Mouse (Mus musculus): Measurements from ENCODE around the gene Ikzf5. TPM values are rescaled to one million over a fixed set of nuclear protein-coding genes. Genes with fewer than 3 reads are reported as not detected.
A peak's percentile ranks its signal among the peaks of the same experiment; 100 is the strongest.
"Not testable (repeated sequence)": the region's sequence is repeated elsewhere in the genome, so short reads cannot be mapped to it uniquely, and the experiment has no call there.

Ikzf5 gene
- polyA plus RNA-seq, 1 experiment from 2014 or later = 9.0 TPM

DNA sequence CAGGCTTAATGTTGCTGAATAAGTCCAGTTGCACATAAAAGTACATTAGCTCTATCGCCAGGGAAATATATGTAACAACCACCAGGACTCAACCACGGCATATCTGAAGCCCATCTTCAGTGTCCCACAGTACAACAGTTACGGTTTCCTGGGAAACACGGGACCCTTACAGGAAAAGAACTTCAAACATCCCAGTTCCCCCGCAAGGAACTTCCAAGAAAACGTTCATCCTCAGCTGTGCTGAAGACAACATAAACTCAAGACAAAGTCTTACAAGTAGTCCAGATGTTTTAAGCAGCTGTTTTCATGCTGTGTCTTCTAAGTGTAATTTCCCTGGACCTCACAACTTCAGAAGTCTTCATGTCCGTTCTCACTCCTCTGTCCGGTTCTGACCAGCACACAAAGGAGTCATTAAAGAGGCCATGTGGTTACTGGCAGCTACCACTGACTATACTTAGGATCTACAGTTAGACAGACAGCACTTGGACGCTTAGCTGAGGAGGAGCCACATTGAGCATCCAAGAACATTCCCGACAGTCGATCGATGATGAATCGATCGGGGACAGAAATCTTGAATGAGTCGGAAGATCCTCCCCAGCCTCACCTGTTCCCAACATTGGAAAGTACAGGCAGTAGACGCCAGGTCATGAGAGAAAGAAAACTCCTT, 867 bp downstream of the Ikzf5 start:
- H3K27me3 ChIP-seq (replicated peaks; ENCODE audit: insufficient read depth, low read length) = no peaks in the 10 kb centered on the region
- TF ChIP-seq CTCF (IDR thresholded peaks at IDR 0.05) (no peak), EP300 (IDR thresholded peaks at IDR 0.05) (no peak)
- H3K4me3 ChIP-seq (ENCODE audit: low read depth, low read length) = peak overlapping the region; percentile 93
- WGBS = 3% methylated on average over 16 of the region's 16 CpGs
- H3K27ac ChIP-seq (ENCODE audit: low read length) = peak overlapping the region; percentile 87
- DNase-seq (ENCODE audit: low spot score) = peak; percentile 64
- H3K36me3 ChIP-seq (ENCODE audit: insufficient read depth, low read length) = no peaks in the 10 kb centered on the region
- H3K9ac ChIP-seq (replicated peaks; ENCODE audit: low read depth) = peak overlapping the region; percentile 97
- H3K4me2 ChIP-seq (replicated peaks; ENCODE audit: low read depth, low read length) = peak overlapping the region; percentile 75
- ATAC-seq = no peak
- H3K4me1 ChIP-seq (ENCODE audit: insufficient read depth, low read depth, low read length) = peaks cover 14% of the 10 kb centered on the region; the same call in 1 of the 2 replicates
- no peaks in the 10 kb centered on the region for H3K9me3 ChIP-seq (ENCODE audit: low read length)

DNA sequence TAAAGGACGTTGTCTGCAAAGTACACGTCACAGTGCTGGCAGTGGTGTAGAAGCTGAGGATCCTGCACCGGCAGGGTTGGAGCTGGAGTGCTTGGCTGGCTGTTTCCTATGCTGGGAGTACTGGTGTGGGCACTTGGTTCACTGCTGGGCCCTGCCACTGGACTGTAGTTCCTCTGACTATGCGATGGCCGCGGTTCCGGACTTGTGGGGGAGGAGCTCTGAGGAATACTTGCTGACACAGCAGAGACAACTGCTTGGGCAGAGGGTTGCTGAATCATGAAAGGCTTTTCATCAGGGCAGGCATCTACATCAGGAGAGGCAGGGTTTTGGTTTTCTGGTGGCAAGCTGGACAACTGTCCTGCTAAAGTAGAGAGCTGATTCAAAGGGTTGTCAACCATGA, 18.6 kb downstream of the Ikzf5 start:
- ATAC-seq; H3K36me3 ChIP-seq (ENCODE audit: insufficient read depth, low read length); H3K4me2 ChIP-seq (replicated peaks; ENCODE audit: low read depth, low read length); H3K27me3 ChIP-seq (replicated peaks; ENCODE audit: insufficient read depth, low read length); H3K9me3 ChIP-seq (ENCODE audit: low read length); DNase-seq (ENCODE audit: low spot score); H3K4me3 ChIP-seq (ENCODE audit: low read depth, low read length); H3K9ac ChIP-seq (replicated peaks; ENCODE audit: low read depth); H3K4me1 ChIP-seq (ENCODE audit: insufficient read depth, low read depth, low read length); H3K27ac ChIP-seq (ENCODE audit: low read length): not testable (repeated sequence)
- WGBS = 92% methylated on average over 6 of the region's 7 CpGs

DNA sequence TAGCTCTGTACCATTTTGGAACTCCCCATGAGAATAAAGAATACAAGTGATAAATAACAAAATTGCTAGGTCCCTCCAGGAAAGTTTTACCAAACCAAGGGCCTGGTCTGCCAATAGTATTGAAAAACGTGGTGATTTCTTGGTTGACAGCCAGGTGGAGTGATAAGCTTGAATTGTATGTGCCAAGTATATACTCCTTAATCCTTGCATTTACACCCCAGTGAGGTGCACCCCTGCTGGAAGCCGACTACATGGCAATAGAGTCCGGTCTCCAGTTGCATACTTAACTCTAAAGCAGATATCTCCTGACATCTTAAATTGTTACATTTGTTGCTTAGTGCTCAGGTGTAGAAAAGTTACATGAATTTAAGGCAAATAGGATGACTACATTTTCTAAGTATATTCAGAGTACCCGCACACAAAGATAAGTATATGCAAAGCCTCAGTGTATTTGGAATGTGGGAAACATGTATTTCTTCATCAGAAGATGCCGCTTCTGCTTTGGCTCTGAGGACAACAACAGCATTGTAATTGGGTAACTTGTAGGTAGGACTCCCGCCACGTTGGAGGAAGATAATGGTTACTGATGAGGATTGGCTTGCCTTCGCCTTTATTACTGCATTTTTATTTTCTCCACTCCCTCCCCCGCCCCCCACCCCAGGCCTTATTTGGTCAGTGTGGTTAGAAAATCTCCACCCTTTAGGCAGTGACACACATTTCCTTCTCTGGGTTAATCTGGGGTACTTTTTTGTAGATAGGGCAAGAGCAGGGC, 38.3 kb downstream of the Ikzf5 start:
- DNase-seq (ENCODE audit: low spot score) (no peak), ATAC-seq (no peak)
- no peaks in the 10 kb centered on the region for H3K27me3 ChIP-seq (replicated peaks; ENCODE audit: insufficient read depth, low read length)
- TF ChIP-seq CTCF (IDR thresholded peaks at IDR 0.05) = peak; percentile 26
- TF ChIP-seq EP300 (IDR thresholded peaks at IDR 0.05) = no peak
- 0 out of 2 replicates have a peak, but pooled peaks cover 3% of the 10 kb centered on the region for H3K4me1 ChIP-seq (ENCODE audit: insufficient read depth, low read depth, low read length)
- H3K4me3 ChIP-seq (ENCODE audit: low read depth, low read length) = peak overlapping the region; percentile 63; the same call in 1 of the 2 replicates
- no peaks in the 10 kb centered on the region for H3K36me3 ChIP-seq (ENCODE audit: insufficient read depth, low read length)
- H3K9me3 ChIP-seq (ENCODE audit: low read length) = no peaks in the 10 kb centered on the region
- peak overlapping the region; percentile 79 for H3K4me2 ChIP-seq (replicated peaks; ENCODE audit: low read depth, low read length)
- H3K27ac ChIP-seq (ENCODE audit: low read length) = peak overlapping the region; percentile 91; the same call in 1 of the 2 replicates
- 64% methylated on average over 9 of the region's 9 CpGs for WGBS
- H3K9ac ChIP-seq (replicated peaks; ENCODE audit: low read depth) = no peak overlapping the region

DNA sequence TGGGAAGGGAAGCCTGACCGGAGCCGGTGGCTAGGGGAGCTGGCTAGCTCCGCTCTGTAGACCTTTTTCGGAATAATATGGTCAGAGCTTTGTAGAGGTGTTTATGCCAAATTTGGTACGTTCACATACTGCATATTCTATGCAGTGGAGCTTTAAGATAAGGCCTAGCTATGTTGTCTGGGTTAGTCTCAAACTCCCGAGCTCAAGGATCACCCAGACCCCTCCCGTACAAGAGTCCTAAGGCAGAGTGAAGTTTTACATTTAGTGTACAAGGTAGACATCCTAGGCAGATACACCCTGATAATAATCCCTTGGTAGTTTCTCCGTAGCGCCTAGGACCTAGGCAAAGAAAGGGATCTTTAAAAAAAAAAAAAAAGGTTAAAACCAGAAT, 38.9 kb downstream of the Ikzf5 start:
- no peaks in the 10 kb centered on the region for H3K36me3 ChIP-seq (ENCODE audit: insufficient read depth, low read length)
- peak overlapping the region; percentile 56 for H3K9ac ChIP-seq (replicated peaks; ENCODE audit: low read depth)
- DNase-seq (ENCODE audit: low spot score) (no peak), ATAC-seq (no peak)
- 4% methylated on average over 9 of the region's 9 CpGs for WGBS
- H3K27me3 ChIP-seq (replicated peaks; ENCODE audit: insufficient read depth, low read length) = no peaks in the 10 kb centered on the region
- peak overlapping the region; percentile 63 for H3K4me3 ChIP-seq (ENCODE audit: low read depth, low read length)
- peak overlapping the region; percentile 91 for H3K27ac ChIP-seq (ENCODE audit: low read length)
- H3K4me1 ChIP-seq (ENCODE audit: insufficient read depth, low read depth, low read length) = 0 out of 2 replicates have a peak, but pooled peaks cover 3% of the 10 kb centered on the region
- H3K4me2 ChIP-seq (replicated peaks; ENCODE audit: low read depth, low read length) = peak overlapping the region; percentile 79
- H3K9me3 ChIP-seq (ENCODE audit: low read length) = no peaks in the 10 kb centered on the region
- no peak for TF ChIP-seq CTCF (IDR thresholded peaks at IDR 0.05)
- TF ChIP-seq EP300 (IDR thresholded peaks at IDR 0.05) = no peak

DNA sequence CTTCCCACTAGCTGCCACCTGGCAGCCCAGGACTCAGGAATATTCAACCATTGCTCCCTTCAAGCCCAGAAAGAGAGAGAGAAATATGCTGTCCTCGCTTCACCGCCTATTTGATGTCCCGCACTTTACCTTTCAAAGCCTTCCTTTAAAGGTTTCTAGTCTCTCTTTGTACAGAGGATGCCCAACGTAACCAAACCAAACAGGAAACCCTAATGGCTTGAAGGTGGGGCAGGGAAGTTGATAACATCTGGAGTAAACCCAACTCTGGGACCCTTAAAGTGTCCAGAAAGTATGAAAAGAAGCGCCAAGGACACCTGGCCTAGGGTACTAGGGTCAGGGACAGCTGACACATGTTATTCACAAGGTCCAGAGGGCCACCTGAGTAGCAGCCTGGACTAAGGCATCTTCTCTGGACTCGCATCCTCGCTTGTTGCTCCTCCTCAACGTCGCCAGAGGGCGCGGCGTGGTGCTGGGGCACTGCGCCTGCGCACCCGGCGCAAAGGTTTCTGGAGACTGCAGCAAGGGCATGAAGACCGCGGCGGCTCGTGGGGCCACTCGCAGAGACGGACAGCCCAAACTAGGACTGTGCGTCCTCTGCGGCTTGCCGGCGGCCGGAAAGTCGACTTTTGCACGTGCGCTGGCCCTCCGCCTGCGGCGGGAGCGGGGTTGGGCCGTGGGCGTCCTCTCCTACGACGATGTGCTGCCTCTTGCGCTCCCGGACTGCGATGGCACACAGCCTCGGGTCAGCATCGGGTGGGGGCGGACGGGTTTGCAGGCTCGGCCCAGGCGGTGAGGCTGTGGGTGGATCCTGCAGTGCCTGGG, 39.5 kb downstream of the Ikzf5 start, which contains the start of gene Pstk:
Pstk (plus strand) TSS at position 494 of the 822 bp plus-strand sequence.
- peak; percentile 90 for TF ChIP-seq CTCF (IDR thresholded peaks at IDR 0.05)
- no peak for TF ChIP-seq EP300 (IDR thresholded peaks at IDR 0.05)
- Histone ChIP-seq H3K27ac (ENCODE audit: low read length) (peak within 1 kb of the TSS; percentile 91), H3K4me1 (ENCODE audit: insufficient read depth, low read depth, low read length) (0 out of 2 replicates have a peak, but pooled peaks cover 3% of the 10 kb centered on the region), H3K9ac (replicated peaks; ENCODE audit: low read depth) (peak within 1 kb of the TSS; percentile 56), H3K27me3 (replicated peaks; ENCODE audit: insufficient read depth, low read length) (no peaks in the 10 kb centered on the region), H3K4me3 (ENCODE audit: low read depth, low read length) (peak within 1 kb of the TSS; percentile 63), H3K9me3 (ENCODE audit: low read length) (no peaks in the 10 kb centered on the region), H3K36me3 (ENCODE audit: insufficient read depth, low read length) (no peaks in the 10 kb centered on the region), H3K4me2 (replicated peaks; ENCODE audit: low read depth, low read length) (peak within 1 kb of the TSS; percentile 79)
- WGBS = 4% methylated on average over 47 of the region's 47 CpGs
- peak; percentile 96 for ATAC-seq
- DNase-seq (ENCODE audit: low spot score) = peak; percentile 93

DNA sequence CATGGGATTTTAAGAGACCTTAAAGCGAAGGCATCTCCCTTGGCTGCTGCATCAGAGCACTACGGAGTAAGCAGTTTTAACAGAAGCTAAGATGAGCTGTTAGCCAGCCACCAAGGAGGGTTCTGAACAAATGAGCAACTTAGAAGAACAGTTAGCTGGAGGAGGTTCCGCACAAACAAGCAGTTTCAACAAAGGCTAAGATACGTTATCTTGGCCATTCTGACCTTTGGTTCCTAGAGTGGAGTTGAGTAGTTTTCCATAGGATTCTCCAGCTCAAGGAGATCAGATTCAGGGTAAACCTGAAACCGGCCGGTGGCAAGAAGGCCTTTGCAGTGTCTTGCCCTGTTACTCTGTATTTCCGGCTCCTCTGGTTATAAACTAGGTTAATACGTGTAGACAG, 46.2 kb downstream of the Ikzf5 start:
- Histone ChIP-seq H3K9ac (replicated peaks; ENCODE audit: low read depth) (no peak overlapping the region), H3K9me3 (ENCODE audit: low read length) (no peaks in the 10 kb centered on the region), H3K36me3 (ENCODE audit: insufficient read depth, low read length) (no peaks in the 10 kb centered on the region), H3K4me2 (replicated peaks; ENCODE audit: low read depth, low read length) (no peak overlapping the region), H3K4me3 (ENCODE audit: low read depth, low read length) (no peak overlapping the region), H3K4me1 (ENCODE audit: insufficient read depth, low read depth, low read length) (no peaks in the 10 kb centered on the region), H3K27me3 (replicated peaks; ENCODE audit: insufficient read depth, low read length) (no peaks in the 10 kb centered on the region), H3K27ac (ENCODE audit: low read length) (no peak overlapping the region)
- no peak for TF ChIP-seq CTCF (IDR thresholded peaks at IDR 0.05)
- TF ChIP-seq EP300 (IDR thresholded peaks at IDR 0.05) = no peak
- no peak for DNase-seq (ENCODE audit: low spot score)
- ATAC-seq = no peak
- WGBS = 78% methylated on average over 8 of the region's 8 CpGs

Measured in lung, postnatal 0 days (tissue).